Mouse (Mus musculus) spleen, adult 2 months (tissue): ENCODE data around the gene Zfp871.

Experiments
- CTCF ChIP-seq: fragments of 200-500 bp; IDR thresholded peaks from 2 replicates; pipeline ENCODE4 v1.5.1; 2011; ENCODE audit warnings: mild to moderate bottlenecking, inconsistent platforms; ENCODE audit not compliant: insufficient read depth, insufficient read length, insufficient replicate concordance; ENCODE audit errors: extremely low read depth
- POLR2A ChIP-seq: fragments of 200-500 bp; IDR thresholded peaks from 2 replicates; pipeline ENCODE4 v1.6.1; 2011; ENCODE audit warnings: low read depth, low read length, inconsistent platforms

DNA sequence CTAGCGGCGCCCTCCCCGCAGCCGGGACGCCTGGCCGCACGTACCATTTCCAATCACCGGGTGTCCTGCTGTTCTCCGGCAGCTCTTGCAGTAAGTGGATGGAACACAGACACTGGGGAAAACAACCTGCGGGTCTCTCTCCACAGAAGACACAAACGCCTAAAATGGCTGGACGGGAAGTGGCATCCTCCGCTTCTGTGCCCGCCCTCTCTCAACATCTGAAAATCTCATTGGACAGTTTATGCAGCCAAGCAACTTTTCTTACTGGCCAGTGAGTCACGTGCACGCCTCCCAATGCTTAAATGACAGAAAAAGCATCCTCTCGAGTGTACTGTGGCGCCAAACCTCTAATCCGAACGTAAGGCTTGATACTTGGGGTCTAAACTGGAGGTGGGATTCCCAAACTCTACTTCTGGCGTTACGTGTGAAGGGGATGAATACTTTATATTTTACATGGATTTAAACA is at the start of gene Zfp871:
- peak; percentile 78; the same call in 1 of the 2 replicates for TF ChIP-seq POLR2A
- no peak for TF ChIP-seq CTCF
